Mouse (Mus musculus): ENCODE results near the gene Akr1c13.

The Akr1c13 gene

DNA sequence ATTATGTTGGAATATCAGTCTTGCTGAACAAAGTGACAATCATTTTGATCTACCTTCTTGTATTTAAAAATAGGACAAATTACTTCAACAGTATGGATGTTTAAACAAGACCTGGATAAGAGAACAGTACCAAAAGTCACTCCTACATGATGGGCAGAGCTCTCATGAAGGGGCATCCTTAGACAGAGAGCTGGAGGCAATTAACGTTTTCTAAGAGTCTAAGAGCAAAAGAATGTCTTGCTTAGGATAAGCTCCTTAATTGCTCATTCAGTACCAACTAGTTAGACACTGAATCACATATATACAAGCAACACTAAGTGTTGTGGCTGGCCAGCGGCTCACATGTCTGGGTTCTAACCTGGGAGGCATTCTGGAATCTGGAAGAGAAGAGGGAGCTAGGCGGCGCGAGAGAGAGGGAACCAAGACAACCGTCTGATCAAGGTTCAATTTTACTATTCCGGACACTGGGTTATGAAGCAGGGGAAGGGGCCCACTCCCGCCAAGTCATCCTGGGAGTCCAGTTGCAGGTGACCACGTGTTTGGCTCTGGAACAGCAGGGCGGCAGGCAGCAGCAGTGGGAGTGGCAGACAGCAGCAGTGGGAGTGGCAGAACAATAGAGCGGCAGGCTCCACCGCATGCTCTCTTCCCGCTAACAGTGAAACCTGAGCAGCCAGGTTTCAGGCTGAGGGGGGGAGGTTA lies 54.1 kb downstream of the Akr1c13 start:
- DNase-seq (ENCODE audit: low read depth), result no peak

DNA sequence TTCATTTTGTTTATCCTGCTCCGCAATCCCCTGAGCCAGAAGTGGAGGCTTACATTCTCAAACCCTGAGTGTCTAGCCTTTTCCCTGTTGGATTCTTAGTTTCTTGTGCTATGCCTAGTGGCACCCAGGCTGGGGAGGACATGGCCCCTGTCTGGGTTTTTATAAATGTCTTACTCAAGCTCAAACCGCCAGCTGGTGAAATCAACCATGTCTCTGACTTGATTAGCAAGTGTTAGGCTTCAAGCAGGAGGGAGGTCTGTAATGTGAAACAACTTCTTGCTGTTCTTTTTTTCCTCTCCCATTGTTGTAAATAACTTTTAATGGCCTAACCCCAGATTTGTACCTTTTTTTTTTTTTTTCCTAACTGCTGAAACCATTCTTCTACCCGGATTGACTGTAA lies 58.4 kb downstream of the Akr1c13 start:
- DNase-seq (ENCODE audit: low read depth), result no peak
